Mouse (Mus musculus) spleen, postnatal 10 days (tissue): ENCODE data around the gene S100a10.

Experiments used
- DNase-seq, 2 experiments: peaks; one replicate each; pipeline ENCODE4 v3.0.0; 2021 to 2022; ENCODE audit warnings: low spot score in 2 of 2

S100a10 gene

GRCm38 (mm10) chr3:93547749-93548540 lies 6.9 kb upstream of the S100a10 start:
- peak in 1 of 2 experiments; percentile 36 for DNase-seq

- DNase-seq = peak in 1 of 2 experiments; percentile 38
Measured at GRCm38 (mm10) chr3:93548541-93549266, 6.2 kb upstream of the S100a10 start.

- DNase-seq = peak in 1 of 2 experiments; percentile 48
Measured at GRCm38 (mm10) chr3:93549986-93550385, 4.9 kb upstream of the S100a10 start.

- no peak for DNase-seq
Measured at GRCm38 (mm10) chr3:93551950-93552901, 2.7 kb upstream of the S100a10 start.

GRCm38 (mm10) chr3:93553311-93553710 lies 1.6 kb upstream of the S100a10 start:
- no peak for DNase-seq

- no peak for DNase-seq
Measured at GRCm38 (mm10) chr3:93553765-93554378, 1.0 kb upstream of the S100a10 start.

GRCm38 (mm10) chr3:93554379-93554980 lies 400 bp upstream of the S100a10 start:
- no peak for DNase-seq

GRCm38 (mm10) chr3:93555878-93556254 lies 986 bp downstream of the S100a10 start:
- no peak for DNase-seq

- no peak for DNase-seq
Measured at GRCm38 (mm10) chr3:93556599-93556998, 1.7 kb downstream of the S100a10 start.

GRCm38 (mm10) chr3:93557471-93557870 lies 2.6 kb downstream of the S100a10 start:
- no peak for DNase-seq

GRCm38 (mm10) chr3:93559961-93560360 lies 5.1 kb downstream of the S100a10 start:
- DNase-seq = no peak

GRCm38 (mm10) chr3:93562372-93562771 lies 7.5 kb downstream of the S100a10 start:
- no peak for DNase-seq

GRCm38 (mm10) chr3:93563216-93563615 lies 8.3 kb downstream of the S100a10 start:
- no peak for DNase-seq

- no peak for DNase-seq
Measured at GRCm38 (mm10) chr3:93566892-93567291, 12.0 kb downstream of the S100a10 start.

- no peak for DNase-seq
Measured at GRCm38 (mm10) chr3:93567721-93568120, 12.8 kb downstream of the S100a10 start.

- DNase-seq = no peak
Measured at GRCm38 (mm10) chr3:93568428-93569040, 13.7 kb downstream of the S100a10 start.

- no peak for DNase-seq
Measured at GRCm38 (mm10) chr3:93569046-93569445, 14.2 kb downstream of the S100a10 start.

GRCm38 (mm10) chr3:93572058-93572791 lies 17.3 kb downstream of the S100a10 start:
- no peak for DNase-seq

- DNase-seq = no peak
Measured at GRCm38 (mm10) chr3:93579317-93580038, 24.6 kb downstream of the S100a10 start.
